Mouse (Mus musculus): Measurements from ENCODE around the gene Usb1. TPM values are rescaled to one million over a fixed set of nuclear protein-coding genes. Genes with fewer than 3 reads are reported as not detected.
A peak's percentile ranks its signal among the peaks of the same experiment; 100 is the strongest.
"Not testable (repeated sequence)": the region's sequence is repeated elsewhere in the genome, so short reads cannot be mapped to it uniquely, and the experiment has no call there.

Gene Usb1
- polyA plus RNA-seq, 1 experiment from 2014 or later = 48.8 TPM

DNA sequence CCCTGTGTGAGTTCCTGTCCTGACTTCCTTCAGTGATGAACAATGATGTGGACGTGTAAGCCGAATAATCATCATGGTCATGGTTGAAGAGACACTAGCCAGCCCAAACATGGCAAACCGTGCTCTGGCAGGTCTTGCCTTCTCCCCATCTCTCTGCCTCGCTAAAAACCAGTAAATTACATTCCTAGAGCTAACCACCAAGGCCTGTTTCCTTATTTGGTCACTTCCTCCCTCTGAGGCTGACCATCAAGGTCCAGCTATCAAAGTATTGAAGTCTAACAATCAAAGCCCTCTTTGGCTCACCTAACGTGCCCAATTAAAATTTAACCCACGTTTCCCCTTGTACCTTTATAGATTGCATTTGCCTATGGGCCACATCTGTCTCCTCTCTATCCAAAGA, 30.2 kb downstream of the Usb1 start:
- H3K9me3 ChIP-seq = no peaks in the 10 kb centered on the region
- no peaks in the 10 kb centered on the region for H3K27me3 ChIP-seq (ENCODE audit: insufficient read depth, poor library complexity, severe bottlenecking)
- no peak for DNase-seq (ENCODE audit: low spot score)
- H3K36me3 ChIP-seq = peaks cover 21% of the 10 kb centered on the region
- 80% methylated on average over 6 of the region's 6 CpGs for WGBS
- peaks cover 35% of the 10 kb centered on the region for H3K4me1 ChIP-seq (replicated peaks)
- no peak overlapping the region for H3K4me3 ChIP-seq
- no peak overlapping the region for H3K27ac ChIP-seq

GRCm38 (mm10) chr8:95363849-95364248, 31.8 kb downstream of the Usb1 start:
- peaks cover 30% of the 10 kb centered on the region for H3K4me1 ChIP-seq (replicated peaks)
- H3K4me3 ChIP-seq = no peak overlapping the region
- H3K27ac ChIP-seq = no peak overlapping the region
- whole genome bisulfite sequencing = 97% methylated on average over 2 of the region's 2 CpGs
- H3K36me3 ChIP-seq = peaks cover 37% of the 10 kb centered on the region
- H3K27me3 ChIP-seq (ENCODE audit: insufficient read depth, poor library complexity, severe bottlenecking) = no peaks in the 10 kb centered on the region
- DNase-seq (ENCODE audit: low spot score) = no peak
- no peaks in the 10 kb centered on the region for H3K9me3 ChIP-seq

DNA sequence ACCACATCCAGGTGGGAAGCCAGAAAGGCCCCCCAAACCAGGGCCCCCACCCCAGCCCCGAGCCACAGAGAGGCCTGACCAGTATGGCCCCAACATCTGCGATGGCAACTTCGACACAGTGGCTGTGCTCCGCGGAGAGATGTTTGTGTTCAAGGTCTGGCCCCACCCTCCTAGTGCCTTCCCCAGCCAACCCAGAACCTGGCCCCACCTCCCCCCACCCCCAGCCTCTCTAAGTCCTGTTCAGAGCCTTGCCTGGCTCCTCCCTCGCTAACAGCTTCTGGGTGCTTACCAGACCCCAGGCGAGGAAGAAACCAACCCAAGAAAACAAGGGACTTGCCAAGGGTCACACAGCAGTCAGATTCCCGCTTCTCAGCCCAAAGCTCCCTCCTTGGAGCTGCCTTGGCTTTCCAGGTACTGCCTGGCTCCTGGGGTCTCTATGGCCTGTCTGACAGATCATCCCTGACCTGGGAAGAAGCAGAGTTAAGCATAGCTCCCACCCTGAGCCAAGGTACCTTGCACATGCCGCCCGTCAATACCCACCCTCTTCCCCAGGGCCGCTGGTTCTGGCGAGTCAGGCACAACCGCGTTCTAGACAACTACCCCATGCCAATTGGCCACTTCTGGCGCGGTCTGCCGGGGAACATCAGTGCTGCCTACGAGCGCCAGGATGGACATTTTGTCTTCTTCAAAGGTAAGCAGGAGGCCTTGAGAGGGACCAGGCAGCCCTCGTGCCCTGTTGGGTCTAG, 37.7 kb downstream of the Usb1 start:
- 57% methylated on average over 20 of the region's 20 CpGs for WGBS
- DNase-seq (ENCODE audit: low spot score) = peak; percentile 32
- H3K27ac ChIP-seq = no peak overlapping the region
- peaks cover 23% of the 10 kb centered on the region for H3K4me1 ChIP-seq (replicated peaks)
- H3K4me3 ChIP-seq = peak overlapping the region; percentile 29; the same call in 1 of the 2 replicates
- no peaks in the 10 kb centered on the region for H3K27me3 ChIP-seq (ENCODE audit: insufficient read depth, poor library complexity, severe bottlenecking)
- H3K9me3 ChIP-seq = no peaks in the 10 kb centered on the region
- peaks cover 87% of the 10 kb centered on the region for H3K36me3 ChIP-seq

DNA sequence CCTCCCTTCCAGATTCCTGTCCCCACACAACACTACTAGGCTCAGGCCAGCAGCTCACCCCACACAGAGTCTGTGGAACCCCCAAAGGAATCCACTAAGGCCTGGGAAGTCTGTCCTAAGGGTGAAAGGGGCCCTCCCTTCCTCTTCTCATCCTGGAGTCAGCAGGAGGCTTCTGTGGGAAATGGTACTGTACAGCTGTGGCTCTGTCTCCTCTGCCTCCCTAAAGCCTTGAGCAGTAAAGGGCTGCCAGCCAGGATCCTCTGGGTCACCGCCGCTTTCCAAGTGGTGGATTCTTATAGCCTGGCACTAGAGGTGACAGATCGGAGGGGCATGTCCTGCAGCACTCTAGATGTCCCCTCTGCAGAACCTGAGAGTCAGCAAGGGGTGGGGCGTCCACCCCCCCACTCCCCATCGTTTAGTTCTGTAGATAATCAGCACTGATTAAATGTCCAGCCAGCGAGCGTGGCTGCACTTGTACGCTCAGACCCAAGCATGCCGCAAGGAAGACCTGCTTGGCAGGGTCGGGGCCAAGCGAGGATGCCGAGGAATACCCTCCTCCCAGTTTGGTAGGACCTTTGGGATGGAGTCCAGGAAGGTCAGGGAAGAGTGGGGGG, 41.4 kb downstream of the Usb1 start:
- Histone ChIP-seq H3K4me3 (no peak overlapping the region), H3K27ac (no peak overlapping the region), H3K4me1 (replicated peaks) (peaks cover 35% of the 10 kb centered on the region), H3K36me3 (peaks cover 62% of the 10 kb centered on the region), H3K27me3 (ENCODE audit: insufficient read depth, poor library complexity, severe bottlenecking) (no peaks in the 10 kb centered on the region), H3K9me3 (no peaks in the 10 kb centered on the region)
- WGBS = 89% methylated on average over 12 of the region's 12 CpGs
- DNase-seq (ENCODE audit: low spot score) = no peak

DNA sequence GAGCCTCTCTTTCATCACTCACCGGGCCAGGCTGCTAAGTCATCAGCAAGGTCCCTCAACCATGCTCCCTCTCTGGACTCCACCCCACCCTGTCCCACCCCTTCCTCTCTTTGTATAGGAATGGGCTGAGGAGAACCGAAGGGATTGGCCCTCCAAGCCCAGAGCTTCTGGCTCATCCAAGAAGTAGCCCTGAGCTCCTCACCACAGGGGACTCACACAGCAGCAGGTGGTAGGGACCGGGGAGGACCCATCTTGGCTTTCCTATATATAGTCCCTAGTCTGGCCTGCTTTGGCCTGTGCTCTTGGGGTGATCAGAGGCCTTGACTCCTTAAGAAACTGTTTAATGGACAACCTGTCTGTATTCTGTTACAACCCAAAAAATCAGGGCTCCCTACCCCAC, 42.3 kb downstream of the Usb1 start:
- WGBS = 81% methylated on average over 3 of the region's 3 CpGs
- Histone ChIP-seq H3K36me3 (peaks cover 53% of the 10 kb centered on the region), H3K27me3 (ENCODE audit: insufficient read depth, poor library complexity, severe bottlenecking) (no peaks in the 10 kb centered on the region), H3K4me3 (no peak overlapping the region), H3K4me1 (replicated peaks) (peaks cover 28% of the 10 kb centered on the region), H3K9me3 (no peaks in the 10 kb centered on the region), H3K27ac (no peak overlapping the region)
- DNase-seq (ENCODE audit: low spot score) = no peak

DNA sequence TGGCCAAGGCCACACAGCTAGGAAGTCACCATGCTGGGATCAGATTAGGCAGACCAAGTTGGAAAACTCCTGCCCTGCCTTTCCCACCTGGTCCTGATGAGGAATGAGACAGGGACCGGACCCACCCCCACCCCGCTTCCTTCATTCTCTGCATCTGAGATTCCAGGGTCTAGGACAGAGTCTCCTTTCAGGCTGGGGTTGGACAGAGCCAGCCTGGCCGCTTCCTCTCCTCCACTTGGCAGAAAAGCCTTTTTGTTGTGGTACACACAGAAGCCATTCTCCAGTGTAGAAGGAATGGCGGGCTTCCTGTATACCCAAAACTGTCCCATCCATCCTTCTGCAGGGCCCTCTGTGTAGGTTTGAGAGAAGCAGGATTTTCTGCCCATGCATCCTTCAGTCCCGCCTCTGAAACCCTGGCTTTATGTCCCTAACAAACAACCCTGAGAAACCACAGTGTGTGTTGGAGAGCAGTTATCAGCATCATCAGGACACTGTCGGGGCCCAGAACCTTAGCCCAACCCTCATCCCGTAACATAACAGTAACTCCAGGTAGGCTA, 43.4 kb downstream of the Usb1 start:
- no peaks in the 10 kb centered on the region for H3K27me3 ChIP-seq (ENCODE audit: insufficient read depth, poor library complexity, severe bottlenecking)
- 80% methylated on average over 7 of the region's 7 CpGs for WGBS
- H3K9me3 ChIP-seq = no peaks in the 10 kb centered on the region
- H3K4me1 ChIP-seq (replicated peaks) = peaks cover 20% of the 10 kb centered on the region
- H3K27ac ChIP-seq = no peak overlapping the region
- no peak for DNase-seq (ENCODE audit: low spot score)
- no peak overlapping the region for H3K4me3 ChIP-seq
- H3K36me3 ChIP-seq = peaks cover 43% of the 10 kb centered on the region

DNA sequence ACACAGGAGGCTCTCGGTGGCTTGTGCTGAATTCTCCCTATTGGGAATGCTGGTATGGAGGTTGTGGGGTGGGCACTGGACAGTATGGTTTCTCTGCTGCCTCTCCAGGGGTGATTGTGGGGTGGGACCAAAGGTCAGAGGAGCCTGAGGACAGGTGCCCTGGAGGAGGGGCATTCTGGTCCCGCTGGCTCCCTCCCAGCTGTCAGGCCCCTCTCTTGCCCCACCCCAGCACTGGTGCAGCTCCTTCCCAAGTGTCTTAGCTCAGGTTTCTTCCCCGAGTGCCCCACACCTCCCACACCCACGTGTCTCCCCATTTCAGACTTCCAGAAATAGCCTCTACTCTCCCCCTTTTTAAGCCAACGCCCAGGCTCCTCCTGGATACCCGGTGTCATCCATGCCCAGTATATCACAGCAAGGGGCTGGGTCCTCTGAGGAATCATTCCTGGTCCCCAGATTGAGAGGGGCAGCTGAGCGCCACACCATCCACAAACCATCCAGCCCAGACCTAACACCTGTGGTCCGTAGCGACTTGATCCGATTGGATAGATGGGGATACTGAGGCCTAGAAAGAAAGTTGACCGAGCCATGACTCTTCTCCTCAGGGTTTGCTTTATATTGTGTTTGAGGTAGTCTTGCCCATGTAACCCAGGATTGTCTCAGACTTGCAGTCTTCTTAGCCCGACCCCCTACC, 44.4 kb downstream of the Usb1 start:
- no peaks in the 10 kb centered on the region for H3K27me3 ChIP-seq (ENCODE audit: insufficient read depth, poor library complexity, severe bottlenecking)
- peaks cover 33% of the 10 kb centered on the region for H3K36me3 ChIP-seq
- WGBS = 78% methylated on average over 12 of the region's 12 CpGs
- no peaks in the 10 kb centered on the region for H3K9me3 ChIP-seq
- DNase-seq (ENCODE audit: low spot score) = no peak
- H3K4me1 ChIP-seq (replicated peaks) = peaks cover 20% of the 10 kb centered on the region
- H3K27ac ChIP-seq = no peak overlapping the region
- H3K4me3 ChIP-seq = no peak overlapping the region

GRCm38 (mm10) chr8:95377101-95377500, 45.0 kb downstream of the Usb1 start:
- peak overlapping the region; percentile 5; the same call in 1 of the 2 replicates for H3K27ac ChIP-seq
- 85% methylated on average over 4 of the region's 4 CpGs for WGBS
- no peaks in the 10 kb centered on the region for H3K9me3 ChIP-seq
- no peak for DNase-seq (ENCODE audit: low spot score)
- H3K4me1 ChIP-seq (replicated peaks) = peaks cover 20% of the 10 kb centered on the region
- H3K4me3 ChIP-seq = no peak overlapping the region
- H3K36me3 ChIP-seq = peaks cover 26% of the 10 kb centered on the region
- H3K27me3 ChIP-seq (ENCODE audit: insufficient read depth, poor library complexity, severe bottlenecking) = no peaks in the 10 kb centered on the region

- 54% methylated on average over 7 of the region's 7 CpGs for WGBS
- Histone ChIP-seq H3K4me1 (replicated peaks) (peaks cover 18% of the 10 kb centered on the region), H3K9me3 (no peaks in the 10 kb centered on the region), H3K27ac (no peak overlapping the region), H3K36me3 (peaks cover 18% of the 10 kb centered on the region), H3K4me3 (no peak overlapping the region), H3K27me3 (ENCODE audit: insufficient read depth, poor library complexity, severe bottlenecking) (no peaks in the 10 kb centered on the region)
- no peak for DNase-seq (ENCODE audit: low spot score)
Observed at GRCm38 (mm10) chr8:95377863-95378291, 45.8 kb downstream of the Usb1 start.

- H3K36me3 ChIP-seq; H3K4me3 ChIP-seq; H3K9me3 ChIP-seq; H3K27ac ChIP-seq; H3K27me3 ChIP-seq (ENCODE audit: insufficient read depth, poor library complexity, severe bottlenecking); DNase-seq (ENCODE audit: low spot score): not testable (repeated sequence)
- peaks cover 12% of the 10 kb centered on the region for H3K4me1 ChIP-seq (replicated peaks)
- WGBS = 94% methylated on average over 11 of the region's 11 CpGs
Observed at GRCm38 (mm10) chr8:95378928-95379327, 46.8 kb downstream of the Usb1 start.

DNA sequence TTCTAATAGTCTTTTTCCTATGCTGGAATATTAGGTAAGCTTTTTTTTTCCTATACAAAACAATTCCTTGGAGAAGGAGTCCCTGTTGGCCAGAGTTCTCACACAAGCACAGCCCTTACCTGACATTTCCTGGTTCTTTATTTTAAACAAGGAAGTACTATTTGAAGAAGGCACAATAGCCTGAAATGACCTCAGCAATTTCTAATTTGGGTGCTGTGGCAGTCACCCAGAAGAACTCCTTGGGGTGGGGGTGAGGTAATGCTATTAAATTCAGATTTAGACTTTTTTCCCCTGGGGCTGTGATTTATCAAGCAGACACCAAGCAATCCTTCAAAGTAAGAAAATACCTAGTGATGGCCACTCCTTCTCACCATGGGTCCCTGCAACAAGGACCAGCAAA, 48.9 kb downstream of the Usb1 start:
- H3K36me3 ChIP-seq = no peaks in the 10 kb centered on the region
- no peak for DNase-seq (ENCODE audit: low spot score)
- H3K9me3 ChIP-seq = no peaks in the 10 kb centered on the region
- no peak overlapping the region for H3K27ac ChIP-seq
- H3K27me3 ChIP-seq (ENCODE audit: insufficient read depth, poor library complexity, severe bottlenecking) = no peaks in the 10 kb centered on the region
- no peak overlapping the region for H3K4me3 ChIP-seq
- peaks cover 12% of the 10 kb centered on the region for H3K4me1 ChIP-seq (replicated peaks)

DNA sequence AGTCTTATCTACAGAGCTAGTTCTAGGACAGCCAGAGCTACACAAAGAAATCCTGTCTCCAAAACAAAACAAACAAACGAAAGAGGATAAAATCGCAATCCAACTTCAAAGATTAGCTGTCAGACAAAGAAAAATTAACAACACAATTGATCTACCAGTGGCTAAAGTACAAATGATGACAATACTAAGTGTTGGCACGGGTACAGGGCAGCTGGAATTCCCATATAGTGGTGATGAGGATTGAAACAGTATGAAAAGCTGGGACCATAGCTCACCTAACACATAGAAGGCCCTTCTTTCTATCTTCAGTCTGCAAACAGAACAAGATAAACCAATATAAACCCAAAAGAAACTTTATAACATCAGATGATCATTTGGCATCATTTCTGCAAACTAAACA, 49.5 kb downstream of the Usb1 start:
- WGBS = 85% methylated on average over 3 of the region's 3 CpGs
- H3K36me3 ChIP-seq = no peaks in the 10 kb centered on the region
- DNase-seq (ENCODE audit: low spot score) = no peak
- H3K4me1 ChIP-seq (replicated peaks) = peaks cover 12% of the 10 kb centered on the region
- H3K27ac ChIP-seq = no peak overlapping the region
- no peak overlapping the region for H3K4me3 ChIP-seq
- no peaks in the 10 kb centered on the region for H3K9me3 ChIP-seq
- no peaks in the 10 kb centered on the region for H3K27me3 ChIP-seq (ENCODE audit: insufficient read depth, poor library complexity, severe bottlenecking)

DNA sequence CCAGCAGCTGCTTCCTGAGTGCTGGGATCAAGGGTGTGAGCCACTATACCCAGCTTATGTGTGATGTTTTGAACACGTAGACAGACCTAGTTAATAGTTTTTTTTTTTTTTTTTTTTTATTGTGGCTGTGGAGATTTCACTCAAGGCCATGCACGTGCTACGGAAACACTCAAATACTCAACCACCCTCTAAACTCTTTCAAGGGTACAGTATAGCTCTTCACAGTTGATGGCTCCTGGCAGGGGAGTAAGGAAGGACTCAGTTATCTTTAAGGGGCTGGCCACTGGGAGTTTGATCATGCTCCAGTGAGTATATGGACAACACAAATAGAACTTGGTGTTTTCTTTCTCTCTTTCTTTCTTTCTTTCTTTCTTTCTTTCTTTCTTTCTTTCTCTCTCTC, 52.4 kb downstream of the Usb1 start:
- no peaks in the 10 kb centered on the region for H3K9me3 ChIP-seq
- no peak overlapping the region for H3K27ac ChIP-seq
- no peaks in the 10 kb centered on the region for H3K27me3 ChIP-seq (ENCODE audit: insufficient read depth, poor library complexity, severe bottlenecking)
- 84% methylated on average over 3 of the region's 3 CpGs for WGBS
- DNase-seq (ENCODE audit: low spot score) = no peak
- no peak overlapping the region for H3K4me3 ChIP-seq
- H3K36me3 ChIP-seq = no peaks in the 10 kb centered on the region
- no peaks in the 10 kb centered on the region for H3K4me1 ChIP-seq (replicated peaks)

Data from hindbrain, embryonic 10.5 days (tissue).